Mouse (Mus musculus): Measurements from ENCODE around the gene Csdc2.
A peak's percentile ranks its signal among the peaks of the same experiment; 100 is the strongest.
"Not testable (repeated sequence)": the region's sequence is repeated elsewhere in the genome, so short reads cannot be mapped to it uniquely, and the experiment has no call there.

Csdc2 gene

GRCm38 (mm10) chr15:81954151-81954583 lies 17.6 kb downstream of the Csdc2 start:
- DNase-seq (ENCODE audit: extremely low read depth, low read depth, low spot score): peak; percentile 74

- DNase-seq (ENCODE audit: extremely low read depth, low read depth, low spot score): no peak
These were observed 18.2 kb downstream of the Csdc2 start for GRCm38 (mm10) chr15:81954716-81955115.

GRCm38 (mm10) chr15:81955414-81955813 lies 18.9 kb downstream of the Csdc2 start:
- no peak for DNase-seq (ENCODE audit: extremely low read depth, low read depth, low spot score)

- no peak for DNase-seq (ENCODE audit: extremely low read depth, low read depth, low spot score)
These were observed 19.9 kb downstream of the Csdc2 start for GRCm38 (mm10) chr15:81956457-81956856.

GRCm38 (mm10) chr15:81957598-81957997 lies 21.0 kb downstream of the Csdc2 start:
- no peak for DNase-seq (ENCODE audit: extremely low read depth, low read depth, low spot score)

GRCm38 (mm10) chr15:81958906-81959305 lies 22.3 kb downstream of the Csdc2 start:
- DNase-seq (ENCODE audit: extremely low read depth, low read depth, low spot score): no peak

GRCm38 (mm10) chr15:81960171-81961077 lies 23.9 kb downstream of the Csdc2 start, which contains the start of gene Pmm1:
Gene Pmm1 (minus strand): TSS chr15:81960930.
- peak; percentile 59 for DNase-seq (ENCODE audit: extremely low read depth, low read depth, low spot score)

- no peak for DNase-seq (ENCODE audit: extremely low read depth, low read depth, low spot score)
These were observed 24.5 kb downstream of the Csdc2 start for GRCm38 (mm10) chr15:81961078-81961451.

GRCm38 (mm10) chr15:81964262-81964661 lies 27.7 kb downstream of the Csdc2 start:
- DNase-seq (ENCODE audit: extremely low read depth, low read depth, low spot score): no peak

GRCm38 (mm10) chr15:81964980-81965545 lies 28.5 kb downstream of the Csdc2 start:
- no peak for DNase-seq (ENCODE audit: extremely low read depth, low read depth, low spot score)

GRCm38 (mm10) chr15:81966062-81966829 lies 29.7 kb downstream of the Csdc2 start:
- DNase-seq (ENCODE audit: extremely low read depth, low read depth, low spot score): no peak

- no peak for DNase-seq (ENCODE audit: extremely low read depth, low read depth, low spot score)
These were observed 31.3 kb downstream of the Csdc2 start for GRCm38 (mm10) chr15:81967821-81968220.

- DNase-seq (ENCODE audit: extremely low read depth, low read depth, low spot score): no peak
These were observed 31.9 kb downstream of the Csdc2 start for GRCm38 (mm10) chr15:81968447-81968846.

- no peak for DNase-seq (ENCODE audit: extremely low read depth, low read depth, low spot score)
These were observed 32.6 kb downstream of the Csdc2 start for GRCm38 (mm10) chr15:81969173-81969572.

GRCm38 (mm10) chr15:81969635-81970034 lies 33.1 kb downstream of the Csdc2 start:
- DNase-seq (ENCODE audit: extremely low read depth, low read depth, low spot score): not testable (repeated sequence)

GRCm38 (mm10) chr15:81970498-81970897 lies 33.9 kb downstream of the Csdc2 start:
- not testable (repeated sequence) for DNase-seq (ENCODE audit: extremely low read depth, low read depth, low spot score)

GRCm38 (mm10) chr15:81975156-81975555 lies 38.6 kb downstream of the Csdc2 start:
- not testable (repeated sequence) for DNase-seq (ENCODE audit: extremely low read depth, low read depth, low spot score)

- DNase-seq (ENCODE audit: extremely low read depth, low read depth, low spot score): no peak
These were observed 43.8 kb downstream of the Csdc2 start, which contains the start of gene 1700029P11Rik for GRCm38 (mm10) chr15:81980321-81980720. Gene 1700029P11Rik (plus strand): TSS chr15:81980540.

GRCm38 (mm10) chr15:81982173-81982572 lies 45.6 kb downstream of the Csdc2 start:
- no peak for DNase-seq (ENCODE audit: extremely low read depth, low read depth, low spot score)

GRCm38 (mm10) chr15:81985267-81986161 lies 49.0 kb downstream of the Csdc2 start:
- DNase-seq (ENCODE audit: extremely low read depth, low read depth, low spot score): no peak

Data from fat pad, adult 2 months (tissue).